Mouse (Mus musculus): ENCODE data around the gene Ibtk.

DNA sequence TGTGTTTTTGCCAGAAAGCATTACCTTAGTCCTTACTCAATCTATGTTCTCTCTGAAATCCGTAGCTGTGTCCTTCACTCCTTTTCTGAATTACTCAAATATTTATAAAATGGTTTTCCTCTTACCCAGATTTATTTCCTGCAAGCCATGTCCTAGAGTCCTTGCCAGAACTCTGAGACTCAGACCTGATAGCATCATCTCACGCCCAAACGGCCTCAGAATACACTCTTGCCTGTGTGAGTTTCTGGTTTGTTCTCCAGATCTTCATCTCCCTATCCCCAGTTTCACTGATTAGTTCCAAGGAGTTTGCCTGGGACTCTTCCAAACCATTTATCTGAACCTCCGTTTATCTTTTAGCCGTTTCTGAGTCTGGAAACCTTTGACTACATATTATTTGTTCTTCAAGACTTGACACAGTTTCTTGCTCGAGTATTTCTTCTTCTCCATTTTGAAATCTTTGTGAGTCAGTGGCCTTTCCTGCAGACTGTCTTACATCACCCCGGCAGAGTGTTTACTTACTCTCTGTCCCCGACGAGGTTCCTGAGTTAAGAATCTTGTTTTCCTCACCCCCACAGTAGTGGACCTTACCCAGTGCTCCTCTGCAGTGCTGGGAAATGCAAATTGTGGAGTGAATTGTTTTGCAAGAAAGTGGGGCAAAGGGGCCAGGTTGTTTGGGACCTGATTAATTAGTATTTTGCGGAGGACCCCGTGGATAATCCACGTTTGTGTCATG lies 20.1 kb upstream of the Ibtk start:
- TF ChIP-seq POLR2A (IDR thresholded peaks at IDR 0.05; ENCODE audit: borderline replicate concordance, insufficient read depth, low read length) (no peak), CTCF (IDR thresholded peaks at IDR 0.05; ENCODE audit: borderline replicate concordance, insufficient read depth, low read depth, low read length) (no peak)

All from cerebellum, adult 2 months (tissue).